Mouse (Mus musculus): ENCODE measurements around the gene Nav2. TPM values are rescaled to one million over a fixed set of nuclear protein-coding genes. Genes with fewer than 3 reads are reported as not detected.
A peak's percentile ranks its signal among the peaks of the same experiment; 100 is the strongest.

Nav2 gene
- polyA plus RNA-seq, 1 experiment from 2014 or later: 2.8 TPM

DNA sequence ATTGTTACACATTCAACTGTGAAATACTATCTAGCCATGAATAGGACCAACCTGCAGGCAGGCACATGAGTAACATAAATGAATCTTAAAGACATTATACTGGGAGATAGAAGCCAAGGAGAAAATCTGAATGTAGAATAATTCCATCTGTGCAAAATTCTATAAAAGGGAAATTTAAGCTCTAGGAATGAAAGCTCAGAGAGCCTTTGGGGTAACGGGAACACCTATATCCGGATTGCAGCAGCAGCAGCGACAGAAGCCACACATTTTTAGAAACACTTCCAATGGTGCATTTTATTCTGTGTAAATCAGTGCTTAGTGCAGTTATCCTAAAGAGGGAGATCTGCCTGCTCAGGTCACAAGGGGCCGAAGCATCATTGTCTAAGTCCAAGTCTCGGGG is 280.8 kb downstream of the Nav2 start:
- H3K9me3 ChIP-seq (replicated peaks): no peaks in the 10 kb centered on the region
- ATAC-seq: no peak
- no peak overlapping the region for H3K4me3 ChIP-seq
- no peaks in the 10 kb centered on the region for H3K27me3 ChIP-seq (replicated peaks)
- H3K36me3 ChIP-seq: no peaks in the 10 kb centered on the region
- no peak overlapping the region for H3K27ac ChIP-seq
- no peak overlapping the region for H3K9ac ChIP-seq
- H3K4me2 ChIP-seq: no peak overlapping the region
- no peaks in the 10 kb centered on the region for H3K4me1 ChIP-seq
- 60% methylated on average over 5 of the region's 5 CpGs for WGBS (ENCODE audit: insufficient replicate concordance)

DNA sequence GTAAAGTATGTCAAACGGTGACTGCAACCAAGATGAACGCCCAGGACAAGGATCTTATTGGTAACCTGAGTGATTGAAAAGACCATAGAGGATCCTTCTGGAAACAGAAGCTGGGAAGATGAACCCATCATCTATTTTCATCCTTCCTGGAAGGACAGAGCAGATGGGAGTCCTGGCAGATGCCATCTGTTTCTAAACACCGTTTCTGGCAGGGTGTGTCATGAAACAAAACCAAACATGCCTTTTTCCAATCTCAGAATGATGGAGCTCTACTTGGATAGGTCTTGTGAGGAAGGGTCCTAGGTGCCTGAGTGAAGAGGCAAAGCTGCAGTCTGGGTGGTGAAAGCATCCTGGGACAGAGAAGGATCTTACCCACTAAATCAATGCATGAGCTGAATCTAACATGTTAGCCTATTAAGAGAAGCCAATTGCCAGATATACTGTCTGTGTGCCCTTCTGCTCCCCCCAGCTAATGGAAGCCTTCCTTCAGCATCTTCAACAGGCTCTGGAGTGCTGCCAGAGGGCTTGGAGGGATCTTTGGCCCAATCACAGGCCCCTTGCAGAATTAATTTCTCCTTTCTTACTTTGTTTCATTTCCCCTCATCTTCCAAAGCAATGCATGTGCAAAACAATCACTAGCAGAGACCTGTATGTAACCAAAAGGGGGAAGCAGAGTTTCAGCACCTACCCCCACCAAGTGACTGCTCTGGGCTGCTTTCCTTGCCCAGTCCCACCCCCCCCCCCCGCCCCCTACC is 281.9 kb downstream of the Nav2 start:
- H3K4me3 ChIP-seq: no peak overlapping the region
- no peaks in the 10 kb centered on the region for H3K36me3 ChIP-seq
- H3K27ac ChIP-seq: no peak overlapping the region
- ATAC-seq: no peak
- no peaks in the 10 kb centered on the region for H3K4me1 ChIP-seq
- 65% methylated on average over 4 of the region's 4 CpGs for WGBS (ENCODE audit: insufficient replicate concordance)
- no peaks in the 10 kb centered on the region for H3K9me3 ChIP-seq (replicated peaks)
- H3K27me3 ChIP-seq (replicated peaks): no peaks in the 10 kb centered on the region
- no peak overlapping the region for H3K4me2 ChIP-seq
- no peak overlapping the region for H3K9ac ChIP-seq

DNA sequence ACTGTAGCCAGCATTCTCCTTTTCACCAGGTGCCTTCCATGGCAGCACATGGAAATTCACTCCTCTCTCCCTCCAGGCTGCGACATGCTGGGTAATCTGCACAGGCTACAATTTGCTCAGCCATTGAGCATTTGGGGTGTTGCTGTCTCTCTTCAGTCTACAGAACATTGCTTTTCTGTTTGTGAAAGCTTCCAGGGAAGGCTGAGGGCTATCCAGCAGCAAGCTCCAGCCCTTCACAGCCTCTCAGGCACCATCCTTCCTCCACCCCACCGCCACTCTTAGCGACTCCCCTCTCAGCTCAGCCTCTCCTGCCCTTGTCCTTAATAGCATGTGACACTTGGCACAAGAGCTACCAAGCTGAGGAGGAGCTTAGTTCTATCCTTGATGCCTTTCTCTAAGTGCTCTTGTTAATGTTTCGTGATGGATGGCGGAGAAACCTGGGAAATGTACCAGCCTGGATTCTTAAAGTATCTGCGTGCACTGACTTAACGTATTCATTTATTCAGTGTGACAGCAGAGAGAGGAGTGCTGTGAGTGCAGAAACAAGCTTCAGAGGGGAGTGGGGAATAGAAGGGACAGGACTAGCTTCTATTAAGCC is 282.7 kb downstream of the Nav2 start:
- no peak for ATAC-seq
- 54% methylated on average over 7 of the region's 7 CpGs for WGBS (ENCODE audit: insufficient replicate concordance)

DNA sequence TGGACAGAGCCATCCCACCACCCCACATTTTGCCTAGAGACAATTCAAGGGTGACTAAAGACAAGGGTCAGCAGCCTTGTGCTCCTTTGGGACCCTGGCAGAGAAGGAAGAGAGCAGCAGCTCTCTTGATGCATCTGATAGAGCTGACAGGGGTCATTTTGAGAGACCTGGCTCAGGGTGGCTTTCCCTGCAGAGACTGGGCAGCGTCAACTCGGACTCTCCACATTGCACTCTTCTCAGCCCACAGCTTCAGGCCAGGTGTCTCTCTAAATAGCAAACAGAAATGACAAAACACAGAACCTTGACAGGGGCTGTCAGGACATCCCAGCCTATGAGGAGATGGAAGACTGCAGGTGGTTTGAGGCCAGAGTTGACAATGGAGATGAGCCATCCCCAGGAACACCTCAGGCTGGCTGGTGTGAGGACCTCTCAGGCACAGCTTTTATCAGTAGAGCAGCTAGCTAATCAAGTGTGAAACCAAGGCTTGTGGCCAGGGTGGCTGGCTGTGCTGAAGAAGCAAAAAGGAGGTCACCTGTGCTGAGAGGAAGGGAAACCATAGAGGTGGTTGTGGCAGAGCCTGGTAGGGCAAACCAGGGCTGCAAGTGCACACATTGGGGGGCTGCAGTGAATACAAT is 283.7 kb downstream of the Nav2 start:
- WGBS (ENCODE audit: insufficient replicate concordance): 69% methylated on average over 2 of the region's 2 CpGs
- no peak overlapping the region for H3K4me2 ChIP-seq
- no peak overlapping the region for H3K9ac ChIP-seq
- no peak overlapping the region for H3K4me3 ChIP-seq
- no peak overlapping the region for H3K27ac ChIP-seq
- no peaks in the 10 kb centered on the region for H3K36me3 ChIP-seq
- no peaks in the 10 kb centered on the region for H3K27me3 ChIP-seq (replicated peaks)
- no peak for ATAC-seq
- H3K9me3 ChIP-seq (replicated peaks): no peaks in the 10 kb centered on the region
- no peaks in the 10 kb centered on the region for H3K4me1 ChIP-seq

More for the DNA sequence above, 282.7 kb downstream of the Nav2 start:
- Histone ChIP-seq H3K27me3 (replicated peaks) (no peaks in the 10 kb centered on the region), H3K36me3 (no peaks in the 10 kb centered on the region), H3K9me3 (replicated peaks) (no peaks in the 10 kb centered on the region), H3K4me3 (no peak overlapping the region), H3K27ac (no peak overlapping the region), H3K9ac (no peak overlapping the region), H3K4me2 (no peak overlapping the region), H3K4me1 (no peaks in the 10 kb centered on the region)

DNA sequence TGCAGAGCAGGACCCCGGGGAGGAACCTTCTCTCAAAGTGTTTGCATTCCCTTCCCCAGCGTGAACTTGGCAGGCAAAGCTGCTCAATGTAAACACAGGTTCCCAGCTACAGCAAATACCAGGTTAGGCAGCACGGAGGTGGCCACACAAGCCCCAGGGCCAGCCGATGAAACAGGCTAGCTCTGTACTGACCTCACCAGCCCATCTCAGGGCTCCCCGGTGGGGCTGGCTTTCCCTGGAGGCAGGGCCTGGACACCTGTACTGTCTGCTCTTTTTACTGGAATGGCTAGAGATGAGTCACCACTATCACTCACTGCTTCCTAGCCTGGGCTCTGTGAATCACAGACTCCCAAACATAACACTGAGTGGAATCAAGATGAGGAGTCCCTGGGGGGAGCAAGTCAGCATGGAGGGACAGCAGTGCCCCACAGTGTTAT is 287.2 kb downstream of the Nav2 start:
- WGBS (ENCODE audit: insufficient replicate concordance): 39% methylated on average over 5 of the region's 5 CpGs
- peaks cover 3% of the 10 kb centered on the region; the same call in 1 of the 2 replicates for H3K27me3 ChIP-seq (replicated peaks)
- H3K9me3 ChIP-seq (replicated peaks): no peaks in the 10 kb centered on the region
- H3K9ac ChIP-seq: no peak overlapping the region
- no peaks in the 10 kb centered on the region for H3K36me3 ChIP-seq
- no peak overlapping the region for H3K27ac ChIP-seq
- no peak overlapping the region for H3K4me3 ChIP-seq
- H3K4me1 ChIP-seq: no peaks in the 10 kb centered on the region
- peak; percentile 79 for ATAC-seq
- H3K4me2 ChIP-seq: no peak overlapping the region

DNA sequence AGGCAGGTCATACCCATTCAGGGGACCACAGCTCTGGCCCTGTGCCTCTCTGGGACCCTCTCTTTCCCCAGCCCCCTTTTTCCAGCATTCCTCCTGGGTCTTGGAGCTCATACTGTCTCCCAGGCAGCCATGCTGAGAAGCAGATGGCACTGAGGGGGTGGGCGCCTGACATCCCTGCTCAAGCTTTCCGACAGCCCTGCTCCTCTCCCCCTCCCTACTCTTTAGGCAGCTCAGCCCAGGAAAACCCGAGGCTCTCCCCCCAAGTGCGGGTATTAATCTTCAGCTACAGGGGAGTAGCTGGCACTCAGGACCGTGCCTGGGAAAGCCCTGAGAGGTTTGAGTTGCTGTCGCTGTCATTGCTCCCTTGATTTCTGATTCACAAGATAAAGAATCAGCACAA is 290.9 kb downstream of the Nav2 start:
- H3K27me3 ChIP-seq (replicated peaks): peaks cover 3% of the 10 kb centered on the region
- no peak overlapping the region for H3K4me3 ChIP-seq
- no peak overlapping the region for H3K4me2 ChIP-seq
- H3K27ac ChIP-seq: no peak overlapping the region
- ATAC-seq: no peak
- WGBS (ENCODE audit: insufficient replicate concordance): 43% methylated on average over 6 of the region's 6 CpGs
- H3K4me1 ChIP-seq: no peaks in the 10 kb centered on the region
- no peaks in the 10 kb centered on the region for H3K9me3 ChIP-seq (replicated peaks)
- no peaks in the 10 kb centered on the region for H3K36me3 ChIP-seq
- H3K9ac ChIP-seq: no peak overlapping the region

DNA sequence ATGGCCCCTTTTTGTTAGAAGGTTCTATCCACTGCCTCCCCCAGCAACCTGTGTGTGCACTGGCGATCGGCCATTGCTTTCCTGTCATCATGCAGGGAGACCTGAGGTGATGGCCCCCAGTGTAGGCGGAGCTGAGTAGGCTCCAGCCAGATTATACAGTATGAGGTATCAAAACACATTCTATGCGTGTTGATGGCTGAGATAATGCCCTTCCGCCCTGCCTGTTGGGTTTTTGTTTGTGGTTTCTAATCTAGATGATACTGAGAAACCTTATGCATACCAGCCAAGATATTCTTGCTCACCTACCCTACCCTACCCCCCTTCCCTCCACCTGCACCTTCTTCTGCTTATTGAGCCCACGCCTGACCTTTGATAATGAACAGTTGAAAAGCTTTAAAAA is 291.8 kb downstream of the Nav2 start:
- Histone ChIP-seq H3K4me2 (no peak overlapping the region), H3K27me3 (replicated peaks) (peaks cover 3% of the 10 kb centered on the region), H3K36me3 (no peaks in the 10 kb centered on the region), H3K4me1 (no peaks in the 10 kb centered on the region), H3K4me3 (no peak overlapping the region), H3K9me3 (replicated peaks) (no peaks in the 10 kb centered on the region), H3K9ac (no peak overlapping the region), H3K27ac (no peak overlapping the region)
- WGBS (ENCODE audit: insufficient replicate concordance): 56% methylated on average over 6 of the region's 6 CpGs
- no peak for ATAC-seq

DNA sequence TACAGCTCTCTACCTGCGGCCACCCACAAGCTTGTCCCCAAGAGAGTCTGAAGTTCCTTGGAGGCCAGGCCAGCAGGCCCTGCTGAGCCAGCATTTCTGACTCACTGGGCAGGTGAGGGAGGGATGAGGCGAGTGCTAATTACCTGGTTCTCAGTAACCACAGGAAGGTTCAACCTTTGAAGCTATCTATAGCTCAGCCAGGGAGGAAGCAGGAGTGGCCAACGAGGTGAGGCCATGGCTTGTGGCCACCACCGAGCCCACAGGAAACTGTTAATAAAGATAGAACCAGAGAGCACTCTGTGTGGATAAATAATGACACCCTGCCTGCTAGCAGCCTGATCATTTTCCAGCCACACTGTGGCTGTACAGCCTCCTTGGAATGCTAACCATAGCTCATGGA is 294.5 kb downstream of the Nav2 start:
- Histone ChIP-seq H3K4me2 (no peak overlapping the region), H3K36me3 (no peaks in the 10 kb centered on the region), H3K4me3 (no peak overlapping the region), H3K9ac (no peak overlapping the region), H3K9me3 (replicated peaks) (no peaks in the 10 kb centered on the region), H3K27me3 (replicated peaks) (peaks cover 3% of the 10 kb centered on the region), H3K4me1 (no peaks in the 10 kb centered on the region), H3K27ac (no peak overlapping the region)
- WGBS (ENCODE audit: insufficient replicate concordance): 16% methylated on average over 4 of the region's 4 CpGs
- ATAC-seq: no peak

DNA sequence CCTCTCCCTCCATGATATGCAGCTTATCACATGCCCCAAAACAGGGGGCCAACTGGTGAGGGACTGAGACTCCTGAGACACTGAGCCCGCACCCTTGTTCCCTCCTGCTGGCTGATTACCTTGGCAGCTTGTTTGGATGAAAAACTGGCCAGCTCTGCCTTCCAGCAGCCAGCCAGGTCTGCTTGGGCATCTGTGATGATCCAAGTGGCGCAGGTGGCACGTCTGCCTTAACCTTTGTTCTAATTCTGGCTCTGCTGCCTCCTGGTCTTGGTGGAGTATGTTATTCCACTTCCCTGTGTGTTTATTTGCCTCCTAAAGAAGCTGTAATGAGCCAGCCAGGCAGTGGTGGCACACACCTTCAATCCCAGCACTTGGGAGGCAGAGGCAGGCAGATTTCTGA is 296.3 kb downstream of the Nav2 start:
- Histone ChIP-seq H3K9me3 (replicated peaks) (no peaks in the 10 kb centered on the region), H3K27ac (no peak overlapping the region), H3K4me1 (no peaks in the 10 kb centered on the region), H3K27me3 (replicated peaks) (no peaks in the 10 kb centered on the region; the same call in 1 of the 2 replicates), H3K36me3 (no peaks in the 10 kb centered on the region), H3K9ac (no peak overlapping the region), H3K4me3 (no peak overlapping the region), H3K4me2 (no peak overlapping the region)
- WGBS (ENCODE audit: insufficient replicate concordance): 60% methylated on average over 3 of the region's 3 CpGs
- ATAC-seq: no peak

DNA sequence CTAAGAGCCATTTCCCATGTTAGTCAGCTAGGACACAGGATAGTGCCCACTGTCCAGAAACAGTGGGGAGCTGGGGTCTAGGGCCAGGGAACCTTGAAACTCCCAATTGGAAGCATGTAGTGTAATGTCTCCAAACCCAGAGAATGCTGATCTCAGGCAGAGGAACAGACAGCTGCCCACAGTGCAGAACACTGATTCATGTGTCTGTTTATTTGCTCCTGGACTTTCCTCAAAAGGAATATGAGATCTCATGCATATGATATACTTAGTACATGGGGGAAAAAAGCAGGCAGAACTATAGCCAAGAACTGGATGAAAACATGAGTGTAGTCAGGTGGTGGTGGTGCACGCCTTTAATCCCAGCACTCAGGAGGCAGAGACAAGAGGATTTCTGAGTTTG is 297.0 kb downstream of the Nav2 start:
- Histone ChIP-seq H3K36me3 (no peaks in the 10 kb centered on the region), H3K9ac (no peak overlapping the region), H3K27me3 (replicated peaks) (no peaks in the 10 kb centered on the region; the same call in 1 of the 2 replicates), H3K4me3 (no peak overlapping the region), H3K4me1 (no peaks in the 10 kb centered on the region), H3K27ac (no peak overlapping the region), H3K4me2 (no peak overlapping the region), H3K9me3 (replicated peaks) (no peaks in the 10 kb centered on the region)
- no peak for ATAC-seq
- 56% methylated on average over 1 of the region's 1 CpGs for WGBS (ENCODE audit: insufficient replicate concordance)

DNA sequence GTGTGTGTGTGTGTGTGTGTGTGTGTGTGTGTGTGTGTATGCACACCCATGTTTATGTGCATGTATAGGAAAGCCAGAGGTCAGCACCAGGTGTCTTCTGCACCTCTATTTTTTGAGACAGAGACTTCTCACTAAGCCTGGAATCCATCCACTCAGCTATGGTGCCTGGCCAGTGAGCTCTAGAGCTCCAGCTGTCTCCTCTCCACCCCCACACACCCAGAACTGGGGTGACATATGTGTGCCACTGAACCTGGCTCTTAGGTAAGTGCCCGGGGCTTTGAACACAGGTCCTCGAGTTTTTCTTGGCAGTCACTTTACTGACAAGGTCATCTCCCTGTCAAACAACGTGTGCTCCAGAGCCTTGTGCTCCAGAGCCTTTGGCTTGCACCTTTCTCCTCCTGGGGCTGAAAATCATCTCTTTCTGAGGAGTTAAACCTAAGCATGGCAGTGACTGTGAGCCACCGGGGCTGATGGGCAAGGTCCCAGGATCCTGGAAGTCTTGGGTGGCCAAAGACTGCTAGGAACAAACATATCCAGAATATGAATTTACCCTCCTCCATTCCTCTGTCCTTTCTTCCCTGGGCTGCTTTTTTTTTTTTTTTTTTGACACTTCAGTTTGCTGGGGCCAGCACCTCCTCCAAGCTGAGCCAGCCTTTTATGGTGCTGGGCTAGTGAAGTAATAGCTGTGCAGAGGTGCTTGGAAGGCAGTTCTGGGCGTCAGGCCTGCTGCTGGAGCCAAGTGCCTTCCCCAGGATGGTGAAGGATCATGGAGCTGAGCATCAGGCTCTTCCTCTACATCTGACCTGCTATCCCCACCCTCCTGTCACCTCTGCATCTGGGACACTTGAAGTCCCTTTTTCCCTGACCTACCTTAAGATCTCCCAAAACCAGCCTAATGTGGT is 298.5 kb downstream of the Nav2 start:
- Histone ChIP-seq H3K9me3 (replicated peaks) (no peaks in the 10 kb centered on the region), H3K27ac (no peak overlapping the region), H3K4me2 (no peak overlapping the region), H3K4me1 (no peaks in the 10 kb centered on the region), H3K9ac (no peak overlapping the region), H3K4me3 (no peak overlapping the region), H3K27me3 (replicated peaks) (no peaks in the 10 kb centered on the region; the same call in 1 of the 2 replicates), H3K36me3 (no peaks in the 10 kb centered on the region)
- no peak for ATAC-seq
- 39% methylated on average over 5 of the region's 5 CpGs for WGBS (ENCODE audit: insufficient replicate concordance)

All from liver, embryonic 12.5 days (tissue).